Mouse (Mus musculus) hindbrain, embryonic 11.5 days (tissue): Measurements from ENCODE around the gene Pebp1. TPM values are rescaled to one million over a fixed set of nuclear protein-coding genes. Genes with fewer than 3 reads are reported as not detected.

Experiments used
- ATAC-seq: fragments of 200-750 bp; cut with Nextera tagmentation; 2 replicates; pipeline ENCODE4 v1.8.0; 2017; ENCODE audit warnings: mild to moderate bottlenecking, moderate TSS enrichment, moderate library complexity; ENCODE audit not compliant: low FRiP score
- DNase-seq: peaks from one replicate; pipeline ENCODE4 v3.0.0-alpha.2; 2015; ENCODE audit warnings: low spot score
- H3K27ac ChIP-seq: fragments of 300-500 bp; sonication (generic); 2 replicates; pipeline ENCODE4 v1.5.1; 2014; ENCODE audit warnings: mild to moderate bottlenecking, low read depth, low read length
- H3K27me3 ChIP-seq: fragments of 300-500 bp; sonication (generic); 2 replicates; pipeline ENCODE4 v1.6.1; 2014; ENCODE audit warnings: mild to moderate bottlenecking, low read length, moderate library complexity, mixed read lengths; ENCODE audit not compliant: control insufficient read depth, insufficient read depth
- H3K36me3 ChIP-seq: fragments of 300-500 bp; sonication (generic); 2 replicates; pipeline ENCODE4 v1.6.1; 2014; ENCODE audit warnings: mild to moderate bottlenecking, low read length, moderate library complexity, mixed read lengths; ENCODE audit not compliant: control insufficient read depth, insufficient read depth
- H3K4me1 ChIP-seq: fragments of 300-500 bp; sonication (generic); replicated peaks from 2 replicates; pipeline ENCODE4 v1.6.1; 2014; ENCODE audit warnings: low read length, mixed read lengths; ENCODE audit not compliant: control insufficient read depth, insufficient read depth
- H3K4me2 ChIP-seq: fragments of 300-500 bp; sonication (generic); replicated peaks from 2 replicates; pipeline ENCODE4 v1.6.1; 2014; ENCODE audit warnings: mild to moderate bottlenecking, low read depth, low read length
- H3K4me3 ChIP-seq: fragments of 300-500 bp; sonication (generic); 2 replicates; pipeline ENCODE4 v1.5.1; 2014; ENCODE audit warnings: low read depth, low read length
- H3K9ac ChIP-seq: fragments of 300-500 bp; sonication (generic); 2 replicates; pipeline ENCODE4 v1.6.1; 2014; ENCODE audit warnings: low read depth, low read length
- H3K9me3 ChIP-seq: fragments of 300-500 bp; sonication (generic); 2 replicates; pipeline ENCODE4 v1.6.1; 2016; ENCODE audit warnings: low read length; ENCODE audit not compliant: control insufficient read depth
- WGBS: fragments of 180-500 bp; shearing (Covaris S2); extraction: QIAGEN DNeasy Blood & Tissue Kit; methylation state at CpG from one replicate; pipeline ENCODE4 v1.1.7; 2014; 5-methylcytosine and 5-hydroxymethylcytosine counted together
- polyA plus RNA-seq: library from polyadenylated mRNA; unstranded; fragments of >200 nt; fragmentation: Nextera tagmentation; extraction: Ambion mirVana; gene quantifications from 2 replicates; pipeline ENCODE4 v1.2.1, GENCODE M21; 2014

Pebp1 gene
- polyA plus RNA-seq: 867 and 895 TPM in 2 replicates

DNA sequence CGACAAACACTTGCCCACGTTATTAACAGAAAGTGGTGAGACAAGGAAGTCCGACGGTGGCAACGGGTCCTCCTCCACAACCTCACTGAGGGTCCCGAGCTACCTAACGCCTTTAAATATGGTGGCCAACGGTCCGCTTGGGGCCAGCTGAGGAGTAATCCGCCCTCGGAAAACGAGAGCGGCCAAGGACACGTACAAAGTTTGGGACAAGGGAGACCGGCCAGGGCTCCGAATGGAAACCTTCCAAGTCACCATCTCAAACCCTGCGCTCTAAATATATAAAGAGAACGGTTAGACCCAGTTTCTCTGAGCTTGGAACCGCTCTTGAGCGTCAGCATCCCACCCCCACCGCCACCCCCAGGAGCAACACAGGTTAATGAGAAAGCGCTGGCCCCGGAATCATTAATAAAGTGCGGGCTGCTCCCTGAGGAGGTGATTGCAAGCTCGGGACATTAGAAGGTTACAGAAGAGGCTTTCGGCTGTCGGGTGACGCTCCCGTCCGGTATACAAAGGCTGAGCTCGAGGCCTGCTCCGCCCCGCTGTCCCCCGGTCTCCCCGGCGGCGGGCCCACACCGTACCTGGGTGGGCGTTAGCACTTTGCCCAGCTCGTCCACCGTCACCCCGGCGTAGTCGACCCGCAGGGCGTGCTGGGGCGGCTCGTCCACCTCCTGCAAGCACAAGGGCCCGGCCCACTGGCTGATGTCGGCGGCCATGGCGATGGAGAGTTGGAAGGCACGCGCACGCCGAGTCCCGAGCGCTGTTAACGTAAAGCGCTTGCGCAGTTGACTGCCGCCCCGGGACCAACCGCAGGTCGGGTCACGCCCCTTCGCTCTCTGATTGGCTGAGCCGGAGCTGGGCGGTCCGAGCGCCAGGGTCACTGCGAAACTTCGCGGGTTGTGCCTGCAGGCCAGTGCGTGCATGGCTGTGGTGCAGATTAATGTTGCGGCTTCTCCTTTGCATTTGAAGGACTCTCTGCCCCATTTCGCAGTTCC is at the start of gene Pebp1:
Pebp1 (minus strand) TSS at position 795 of the 992 bp plus-strand sequence.
- ATAC-seq (peak; percentile 96), DNase-seq (peak; percentile 95)
- Histone ChIP-seq H3K4me2 (peak within 1 kb of the TSS; percentile 63), H3K36me3 (0 out of 2 replicates have a peak, but pooled peaks cover 11% of the 10 kb centered on the region), H3K4me3 (peak within 1 kb of the TSS; percentile 77), H3K27me3 (no peaks in the 10 kb centered on the region), H3K4me1 (peaks cover 5% of the 10 kb centered on the region; the same call in 1 of the 2 replicates), H3K27ac (0 out of 2 replicates have a peak within 1 kb of the TSS, but pooled peaks have one; percentile 7), H3K9me3 (no peaks in the 10 kb centered on the region), H3K9ac (peak within 1 kb of the TSS; percentile 81)
- WGBS: 1% methylated on average over 65 of the region's 77 CpGs

- 85% methylated on average over 7 of the region's 7 CpGs for WGBS
- H3K36me3 ChIP-seq: no peaks in the 10 kb centered on the region
- no peak overlapping the region for H3K4me3 ChIP-seq
- ATAC-seq: no peak
- no peak overlapping the region for H3K27ac ChIP-seq
- no peaks in the 10 kb centered on the region for H3K4me1 ChIP-seq
- no peak for DNase-seq
- H3K9ac ChIP-seq: no peak overlapping the region
- H3K9me3 ChIP-seq: no peaks in the 10 kb centered on the region
- no peak overlapping the region for H3K4me2 ChIP-seq
- no peaks in the 10 kb centered on the region for H3K27me3 ChIP-seq
These were observed 43.0 kb upstream of the Pebp1 start for GRCm38 (mm10) chr5:117330457-117330856.

DNA sequence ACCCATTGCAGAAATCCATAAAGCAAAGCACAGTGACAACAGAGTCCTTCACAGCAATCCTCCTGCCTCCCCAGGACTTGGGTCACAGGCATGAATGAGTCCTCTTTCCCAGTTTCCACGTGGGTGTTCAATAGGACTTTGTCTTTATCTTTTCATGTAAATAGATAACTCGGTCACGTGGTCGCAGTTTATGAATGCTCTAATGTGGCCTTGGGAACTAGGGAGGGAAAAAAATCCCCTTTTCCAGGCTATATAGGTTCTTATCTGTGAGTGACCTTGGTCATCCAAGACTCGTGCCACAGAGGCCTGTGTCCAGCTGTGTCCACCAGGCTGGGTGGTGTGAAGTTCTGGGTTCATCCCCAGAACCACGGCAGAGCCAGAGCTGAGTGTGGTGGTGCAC is 39.0 kb upstream of the Pebp1 start:
- Histone ChIP-seq H3K4me2 (no peak overlapping the region), H3K9me3 (no peaks in the 10 kb centered on the region), H3K4me3 (no peak overlapping the region), H3K36me3 (no peaks in the 10 kb centered on the region), H3K27me3 (no peaks in the 10 kb centered on the region), H3K9ac (no peak overlapping the region), H3K4me1 (no peaks in the 10 kb centered on the region), H3K27ac (no peak overlapping the region)
- DNase-seq (no peak), ATAC-seq (no peak)
- WGBS: 80% methylated on average over 6 of the region's 6 CpGs

GRCm38 (mm10) chr5:117323751-117324150 is 36.3 kb upstream of the Pebp1 start:
- Histone ChIP-seq H3K9me3 (no peaks in the 10 kb centered on the region), H3K36me3 (no peaks in the 10 kb centered on the region), H3K27ac (no peak overlapping the region), H3K4me1 (no peaks in the 10 kb centered on the region; the same call in 1 of the 2 replicates), H3K27me3 (peaks cover 10% of the 10 kb centered on the region; the same call in 1 of the 2 replicates), H3K4me2 (no peak overlapping the region), H3K4me3 (no peak overlapping the region), H3K9ac (no peak overlapping the region)
- no peak for ATAC-seq
- DNase-seq: no peak
- 80% methylated on average over 9 of the region's 9 CpGs for WGBS

- Histone ChIP-seq H3K27me3 (peaks cover 14% of the 10 kb centered on the region; the same call in 1 of the 2 replicates), H3K9me3 (no peaks in the 10 kb centered on the region), H3K9ac (peak within 1 kb of the TSS; percentile 77), H3K27ac (0 out of 2 replicates have a peak within 1 kb of the TSS, but pooled peaks have one; percentile 10), H3K4me3 (peak within 1 kb of the TSS; percentile 57), H3K4me2 (peak within 1 kb of the TSS; percentile 97), H3K4me1 (no peaks in the 10 kb centered on the region; the same call in 1 of the 2 replicates), H3K36me3 (no peaks in the 10 kb centered on the region)
- ATAC-seq (peak; percentile 83), DNase-seq (peak; percentile 76)
- under 1% methylated on average over 74 of the region's 81 CpGs for WGBS
These were observed 31.6 kb upstream of the Pebp1 start, which contains the start of gene Vsig10 for GRCm38 (mm10) chr5:117318741-117319629. Gene Vsig10, plus strand, starts transcription at chr5:117319083.

DNA sequence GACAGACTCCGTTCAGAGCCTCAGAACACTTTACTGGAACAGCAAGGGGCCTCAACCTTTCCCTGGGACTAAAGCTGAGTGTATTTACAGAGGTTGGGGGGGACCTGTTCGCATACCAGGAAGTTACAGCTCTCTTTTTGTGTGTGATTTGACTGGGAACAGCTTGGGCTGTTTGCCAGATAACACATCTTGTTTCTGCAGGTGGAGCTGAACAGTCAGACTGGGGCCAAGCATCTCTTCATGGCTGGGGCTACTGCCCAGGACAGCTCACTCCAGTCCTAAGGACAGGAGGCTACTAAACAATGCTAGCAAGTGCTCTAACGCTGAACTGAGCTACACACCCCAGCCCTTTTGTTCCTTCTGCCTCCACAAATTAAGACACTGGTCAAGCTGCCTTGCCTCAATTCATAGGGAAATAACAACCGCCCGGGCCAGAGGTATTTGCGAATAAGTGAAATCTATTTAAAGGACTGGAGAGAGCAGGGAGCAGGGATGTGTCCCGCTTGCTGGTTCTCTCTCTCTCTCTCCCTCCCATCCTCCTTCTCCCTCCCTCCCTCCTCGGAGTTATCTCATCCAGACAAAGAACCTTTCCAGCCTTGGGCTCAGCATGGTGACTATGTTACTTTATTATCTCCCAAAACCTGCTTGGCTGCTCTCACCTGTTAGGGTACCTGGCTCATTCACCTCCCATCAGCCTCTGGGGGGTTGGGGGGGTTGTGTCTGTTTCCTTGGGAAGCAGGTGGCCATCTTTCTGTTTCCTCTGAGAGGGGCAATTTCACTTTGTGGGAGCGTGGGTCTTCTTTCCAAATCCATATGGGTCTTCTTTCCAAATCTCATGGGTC is 27.4 kb upstream of the Pebp1 start:
- H3K9me3 ChIP-seq: no peaks in the 10 kb centered on the region
- 13% methylated on average over 9 of the region's 9 CpGs for WGBS
- no peaks in the 10 kb centered on the region for H3K36me3 ChIP-seq
- H3K4me3 ChIP-seq: no peak overlapping the region
- H3K27me3 ChIP-seq: peaks cover 6% of the 10 kb centered on the region; the same call in 1 of the 2 replicates
- no peaks in the 10 kb centered on the region; the same call in 1 of the 2 replicates for H3K4me1 ChIP-seq
- DNase-seq (peak; percentile 33), ATAC-seq (no peak)
- no peak overlapping the region for H3K9ac ChIP-seq
- H3K27ac ChIP-seq: no peak overlapping the region
- no peak overlapping the region for H3K4me2 ChIP-seq

DNA sequence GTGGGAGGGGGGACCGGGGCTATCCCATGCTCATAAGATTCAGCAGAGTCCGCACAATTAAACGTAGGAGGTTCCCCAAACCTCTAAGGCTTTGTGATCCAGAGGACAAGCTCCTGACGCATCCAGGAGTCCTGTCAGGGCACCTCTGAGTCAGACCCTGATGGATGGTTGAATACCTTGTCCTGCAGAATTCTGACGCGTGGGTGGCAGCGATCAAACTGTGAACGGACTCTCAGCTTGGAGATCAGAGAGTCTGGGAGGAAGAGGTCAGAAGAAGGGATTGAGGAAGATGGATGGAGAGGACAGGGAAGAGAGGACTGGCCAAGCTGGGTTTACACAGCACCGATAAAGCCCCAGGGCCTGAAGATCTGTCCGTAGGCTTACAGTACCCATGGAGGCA is 26.5 kb upstream of the Pebp1 start:
- Histone ChIP-seq H3K27me3 (peaks cover 4% of the 10 kb centered on the region; the same call in 1 of the 2 replicates), H3K4me1 (no peaks in the 10 kb centered on the region), H3K9me3 (no peaks in the 10 kb centered on the region), H3K4me3 (no peak overlapping the region), H3K36me3 (no peaks in the 10 kb centered on the region), H3K9ac (no peak overlapping the region), H3K4me2 (0 out of 2 replicates have a peak overlapping the region, but pooled peaks have one; percentile 2), H3K27ac (no peak overlapping the region)
- DNase-seq (no peak), ATAC-seq (no peak)
- 38% methylated on average over 10 of the region's 10 CpGs for WGBS
